Mouse (Mus musculus) stomach, embryonic 16.5 days (tissue): Measurements from ENCODE around the gene Ube2d3. TPM values are rescaled to one million over a fixed set of nuclear protein-coding genes. Genes with fewer than 3 reads are reported as not detected.
"Not testable (repeated sequence)": the region's sequence is repeated elsewhere in the genome, so short reads cannot be mapped to it uniquely, and the experiment has no call there.

ENCODE experiments used
- ATAC-seq: fragments of 200-750 bp; cut with Nextera tagmentation; 2 replicates; pipeline ENCODE4 v1.8.0; 2017; ENCODE audit warnings: moderate number of reproducible peaks, moderate TSS enrichment; ENCODE audit not compliant: insufficient read depth, low FRiP score
- H3K27ac ChIP-seq: fragments of 300-500 bp; sonication (generic); 2 replicates; pipeline ENCODE4 v1.5.1; 2014; ENCODE audit warnings: low read length
- H3K27me3 ChIP-seq: fragments of 300-500 bp; sonication (generic); 2 replicates; pipeline ENCODE4 v1.6.1; 2014; ENCODE audit warnings: low read length, control low read depth, mixed read lengths; ENCODE audit not compliant: control insufficient read depth, insufficient read depth
- H3K36me3 ChIP-seq: fragments of 300-500 bp; sonication (generic); 2 replicates; pipeline ENCODE4 v1.6.1; 2014; ENCODE audit warnings: low read length; ENCODE audit not compliant: control insufficient read depth, insufficient read depth
- H3K4me1 ChIP-seq: fragments of 300-500 bp; sonication (generic); 2 replicates; pipeline ENCODE4 v1.6.1; 2014; ENCODE audit warnings: low read length, control low read depth, mixed read lengths; ENCODE audit not compliant: control insufficient read depth, insufficient read depth
- H3K4me2 ChIP-seq: fragments of 300-500 bp; sonication (generic); 2 replicates; pipeline ENCODE4 v1.6.1; 2014; ENCODE audit warnings: low read depth, low read length, mixed read lengths
- H3K4me3 ChIP-seq: fragments of 300-500 bp; sonication (generic); replicated peaks from 2 replicates; pipeline ENCODE4 v1.5.1; 2014; ENCODE audit warnings: mild to moderate bottlenecking, low read length
- H3K9ac ChIP-seq: fragments of 300-500 bp; sonication (generic); 2 replicates; pipeline ENCODE4 v1.6.1; 2014; ENCODE audit warnings: low read length
- H3K9me3 ChIP-seq: fragments of 300-500 bp; sonication (generic); replicated peaks from 2 replicates; pipeline ENCODE4 v1.6.1; 2016; ENCODE audit warnings: low read length, control low read depth; ENCODE audit not compliant: control insufficient read depth
- WGBS: fragments of 180-500 bp; shearing (Covaris S2); extraction: QIAGEN DNeasy Blood & Tissue Kit; methylation state at CpG from one replicate; pipeline ENCODE4 v1.1.7; 2014; 5-methylcytosine and 5-hydroxymethylcytosine counted together
- polyA plus RNA-seq: library from polyadenylated mRNA; unstranded; fragments of >200 nt; fragmentation: Nextera tagmentation; extraction: Ambion mirVana; gene quantifications from 2 replicates; pipeline ENCODE4 v1.2.1, GENCODE M21; 2015

Ube2d3 gene
- polyA plus RNA-seq, 1 experiment from 2014 or later: 465 TPM

DNA sequence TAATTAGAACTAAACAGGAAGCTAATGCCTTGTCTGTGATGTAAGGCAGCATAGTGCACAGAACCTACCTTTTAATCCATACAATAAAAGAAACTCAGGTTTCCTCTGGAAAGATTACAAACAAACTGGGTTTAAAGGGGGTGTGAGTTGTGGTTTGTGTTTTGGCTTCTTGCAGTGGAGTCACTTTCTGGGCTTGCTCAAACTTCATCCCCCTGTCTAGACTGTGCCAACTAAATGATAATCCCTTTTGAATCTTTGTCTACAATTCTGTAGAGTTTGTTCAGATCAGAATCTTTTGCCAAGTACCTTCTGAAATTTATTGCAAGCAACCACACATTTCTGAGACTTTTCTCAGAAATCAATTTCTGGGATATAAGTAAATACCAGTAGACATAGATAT, 7.0 kb downstream of the Ube2d3 start:
- no peaks in the 10 kb centered on the region for H3K27me3 ChIP-seq
- H3K27ac ChIP-seq: no peak overlapping the region
- ATAC-seq: no peak
- H3K36me3 ChIP-seq: peaks cover 3% of the 10 kb centered on the region; the same call in 1 of the 2 replicates
- H3K9me3 ChIP-seq: no peaks in the 10 kb centered on the region
- no peak overlapping the region for H3K4me2 ChIP-seq
- no peak overlapping the region for H3K4me3 ChIP-seq
- H3K9ac ChIP-seq: no peak overlapping the region
- H3K4me1 ChIP-seq: peaks cover 5% of the 10 kb centered on the region; the same call in 1 of the 2 replicates

GRCm38 (mm10) chr3:135458981-135459380, 21.0 kb downstream of the Ube2d3 start:
- Histone ChIP-seq H3K4me3 (no peak overlapping the region), H3K4me1 (no peaks in the 10 kb centered on the region), H3K9me3 (no peaks in the 10 kb centered on the region), H3K9ac (no peak overlapping the region), H3K4me2 (no peak overlapping the region), H3K27ac (no peak overlapping the region), H3K36me3 (peaks cover 10% of the 10 kb centered on the region), H3K27me3 (no peaks in the 10 kb centered on the region)
- ATAC-seq: no peak

DNA sequence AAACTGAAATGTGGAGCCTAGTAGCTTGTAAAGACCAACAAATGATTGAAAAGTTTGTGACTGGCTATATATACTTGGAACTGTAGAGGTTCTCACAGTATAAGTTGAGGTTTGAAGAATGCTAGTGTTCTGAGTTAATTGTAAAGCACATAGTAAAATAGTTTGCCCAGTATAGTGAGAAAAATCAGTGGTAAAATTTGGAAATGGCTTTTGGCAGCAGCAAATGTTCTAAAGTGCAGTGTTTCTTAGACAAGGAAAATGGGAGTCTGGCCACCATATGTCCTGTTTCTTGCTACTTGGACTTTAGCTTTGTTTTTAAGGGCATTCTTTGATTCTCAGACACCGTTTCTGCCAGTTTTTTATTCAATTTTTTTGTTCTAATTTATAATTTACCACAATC, 30.5 kb downstream of the Ube2d3 start:
- Histone ChIP-seq H3K9ac (no peak overlapping the region), H3K4me3 (no peak overlapping the region), H3K27me3 (no peaks in the 10 kb centered on the region), H3K9me3 (no peaks in the 10 kb centered on the region), H3K36me3 (peaks cover 6% of the 10 kb centered on the region), H3K27ac (no peak overlapping the region), H3K4me2 (no peak overlapping the region), H3K4me1 (peaks cover 5% of the 10 kb centered on the region)
- ATAC-seq: no peak
- 93% methylated on average over 1 of the region's 1 CpGs for WGBS

DNA sequence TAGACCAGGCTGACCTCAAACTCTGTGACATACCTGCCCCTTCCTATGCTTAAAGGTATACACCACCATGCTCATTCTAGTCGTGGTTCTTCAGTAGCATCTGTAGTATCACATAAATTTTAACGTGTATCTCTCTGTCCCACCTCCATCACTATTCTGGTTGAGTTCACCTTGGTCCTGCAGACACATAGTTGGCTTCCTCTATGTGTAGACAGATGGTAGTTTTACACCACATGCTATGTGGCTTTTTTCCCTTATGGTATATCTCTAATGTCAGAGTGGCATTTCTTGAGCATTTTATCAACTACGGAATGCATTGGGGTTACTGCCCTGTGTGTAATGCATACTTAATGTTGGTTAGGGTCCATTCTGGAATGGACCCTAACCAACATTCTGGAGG, 31.2 kb downstream of the Ube2d3 start:
- H3K36me3 ChIP-seq: peaks cover 6% of the 10 kb centered on the region
- ATAC-seq: no peak
- 41% methylated on average over 3 of the region's 3 CpGs for WGBS

GRCm38 (mm10) chr3:135469974-135470373, 32.0 kb downstream of the Ube2d3 start:
- peak; percentile 75; the same call in 1 of the 2 replicates for ATAC-seq
- peaks cover 6% of the 10 kb centered on the region for H3K36me3 ChIP-seq
- H3K27ac ChIP-seq: peak overlapping the region; percentile 46; the same call in 1 of the 2 replicates
- H3K9me3 ChIP-seq: no peaks in the 10 kb centered on the region
- peaks cover 5% of the 10 kb centered on the region for H3K4me1 ChIP-seq
- no peaks in the 10 kb centered on the region for H3K27me3 ChIP-seq
- no peak overlapping the region for H3K9ac ChIP-seq
- 36% methylated on average over 4 of the region's 4 CpGs for WGBS
- no peak overlapping the region for H3K4me3 ChIP-seq
- no peak overlapping the region for H3K4me2 ChIP-seq

More for the DNA sequence above, 31.2 kb downstream of the Ube2d3 start:
- peaks cover 5% of the 10 kb centered on the region for H3K4me1 ChIP-seq
- H3K4me2 ChIP-seq: no peak overlapping the region
- H3K27ac ChIP-seq: no peak overlapping the region
- H3K27me3 ChIP-seq: no peaks in the 10 kb centered on the region
- no peaks in the 10 kb centered on the region for H3K9me3 ChIP-seq
- H3K4me3 ChIP-seq: no peak overlapping the region
- no peak overlapping the region for H3K9ac ChIP-seq

DNA sequence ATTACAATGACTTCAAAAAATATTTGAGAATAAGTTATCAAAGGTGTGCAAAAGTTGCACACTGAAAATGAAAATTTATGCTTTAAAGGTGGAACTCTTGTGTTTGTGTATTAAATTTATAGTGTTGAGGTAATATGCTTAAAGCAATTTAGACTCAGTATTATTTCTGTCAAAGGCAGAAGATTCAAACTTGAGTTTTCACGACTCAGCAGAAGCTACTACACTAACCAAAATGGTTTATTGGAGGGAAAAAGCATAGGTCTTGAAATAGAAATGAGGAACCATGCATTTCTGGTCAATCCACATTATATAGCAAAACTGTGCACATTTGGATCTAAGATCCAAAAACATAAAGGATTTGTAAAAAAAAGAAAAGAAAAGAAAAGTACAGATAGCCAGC, 32.9 kb downstream of the Ube2d3 start:
- Histone ChIP-seq H3K4me2 (no peak overlapping the region), H3K4me3 (no peak overlapping the region), H3K27me3 (no peaks in the 10 kb centered on the region), H3K4me1 (peaks cover 5% of the 10 kb centered on the region), H3K27ac (no peak overlapping the region), H3K9me3 (no peaks in the 10 kb centered on the region), H3K36me3 (peaks cover 6% of the 10 kb centered on the region), H3K9ac (no peak overlapping the region)
- 62% methylated on average over 1 of the region's 1 CpGs for WGBS
- ATAC-seq: no peak

- Histone ChIP-seq H3K27me3 (no peaks in the 10 kb centered on the region), H3K4me3 (no peak overlapping the region), H3K36me3 (no peaks in the 10 kb centered on the region), H3K27ac (no peak overlapping the region), H3K4me1 (peaks cover under 1% of the 10 kb centered on the region), H3K9me3 (no peaks in the 10 kb centered on the region), H3K4me2 (no peak overlapping the region), H3K9ac (no peak overlapping the region)
- WGBS: 84% methylated on average over 8 of the region's 8 CpGs
- ATAC-seq: no peak
These were observed 37.1 kb downstream of the Ube2d3 start for GRCm38 (mm10) chr3:135475025-135475424.

DNA sequence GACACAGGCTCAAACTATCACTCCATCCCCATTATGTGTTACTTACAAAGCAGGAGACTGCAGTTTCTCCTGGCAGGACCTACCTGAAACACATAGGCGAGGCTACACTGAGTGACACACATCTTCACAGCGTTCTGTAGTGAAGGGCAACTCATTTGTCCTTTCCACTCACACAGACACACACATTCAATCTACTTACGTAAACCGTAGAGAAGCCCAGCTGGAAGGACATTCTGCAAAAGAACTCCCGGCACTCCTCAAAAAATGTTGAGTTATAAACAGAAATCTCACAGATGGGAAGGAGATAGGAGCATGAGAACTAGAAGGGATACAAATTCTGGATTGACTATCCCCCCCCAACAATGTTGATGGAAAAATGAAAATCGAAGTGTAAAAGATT, 38.3 kb downstream of the Ube2d3 start:
- H3K36me3 ChIP-seq: no peaks in the 10 kb centered on the region
- H3K4me3 ChIP-seq: no peak overlapping the region
- 44% methylated on average over 6 of the region's 6 CpGs for WGBS
- no peaks in the 10 kb centered on the region for H3K4me1 ChIP-seq
- no peak overlapping the region for H3K9ac ChIP-seq
- no peak overlapping the region for H3K4me2 ChIP-seq
- no peaks in the 10 kb centered on the region for H3K27me3 ChIP-seq
- ATAC-seq: no peak
- no peaks in the 10 kb centered on the region for H3K9me3 ChIP-seq
- no peak overlapping the region for H3K27ac ChIP-seq

DNA sequence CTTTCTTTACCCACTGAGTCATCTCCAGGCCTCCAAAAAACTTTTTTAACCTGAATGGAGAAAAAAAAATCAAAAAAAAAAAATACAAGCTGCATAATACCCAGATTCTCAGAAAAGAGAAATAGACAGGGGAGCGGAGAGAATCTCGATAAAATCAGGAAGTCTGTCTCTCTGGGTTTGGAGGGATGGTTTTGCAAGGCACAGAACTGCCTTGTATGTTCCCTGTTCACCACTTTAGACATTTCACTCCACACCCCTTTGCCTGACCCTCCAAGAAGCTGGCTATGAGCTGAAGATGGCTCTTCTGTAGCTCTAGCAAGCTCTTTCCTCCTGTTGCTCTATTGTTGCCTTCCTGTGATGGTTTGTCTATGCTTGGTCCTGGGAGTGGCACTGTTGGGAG, 39.0 kb downstream of the Ube2d3 start:
- Histone ChIP-seq H3K27ac (no peak overlapping the region), H3K4me2 (no peak overlapping the region), H3K4me1 (no peaks in the 10 kb centered on the region), H3K36me3 (no peaks in the 10 kb centered on the region), H3K9me3 (no peaks in the 10 kb centered on the region), H3K4me3 (no peak overlapping the region), H3K9ac (no peak overlapping the region), H3K27me3 (no peaks in the 10 kb centered on the region)
- WGBS: 86% methylated on average over 2 of the region's 2 CpGs
- ATAC-seq: no peak

DNA sequence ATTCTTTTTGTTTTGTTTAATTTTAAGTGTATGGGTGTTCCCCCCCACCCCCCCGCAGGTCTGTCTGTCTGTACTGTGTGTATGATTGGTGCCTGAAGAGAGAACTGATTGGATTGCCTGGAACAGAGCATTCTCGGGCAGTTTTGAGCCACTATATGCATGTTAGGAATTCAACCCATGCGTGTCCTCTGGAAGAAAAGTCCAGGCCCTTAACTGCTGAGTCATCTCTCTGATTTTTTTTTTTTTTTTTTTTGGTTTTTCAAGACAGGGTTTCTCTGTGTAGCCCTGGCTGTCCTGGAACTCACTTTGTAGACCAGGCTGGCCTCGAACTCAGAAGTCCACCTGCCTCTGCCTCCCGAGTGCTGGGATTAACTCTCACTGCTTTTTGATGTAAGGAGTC, 41.1 kb downstream of the Ube2d3 start:
- not testable (repeated sequence) for H3K27ac ChIP-seq, ATAC-seq, H3K4me1 ChIP-seq, H3K4me3 ChIP-seq, H3K36me3 ChIP-seq, H3K4me2 ChIP-seq, H3K9me3 ChIP-seq, H3K9ac ChIP-seq, H3K27me3 ChIP-seq
- WGBS: 84% methylated on average over 5 of the region's 5 CpGs
